Mouse (Mus musculus): ENCODE measurements around the gene Ralgps2.

DNA sequence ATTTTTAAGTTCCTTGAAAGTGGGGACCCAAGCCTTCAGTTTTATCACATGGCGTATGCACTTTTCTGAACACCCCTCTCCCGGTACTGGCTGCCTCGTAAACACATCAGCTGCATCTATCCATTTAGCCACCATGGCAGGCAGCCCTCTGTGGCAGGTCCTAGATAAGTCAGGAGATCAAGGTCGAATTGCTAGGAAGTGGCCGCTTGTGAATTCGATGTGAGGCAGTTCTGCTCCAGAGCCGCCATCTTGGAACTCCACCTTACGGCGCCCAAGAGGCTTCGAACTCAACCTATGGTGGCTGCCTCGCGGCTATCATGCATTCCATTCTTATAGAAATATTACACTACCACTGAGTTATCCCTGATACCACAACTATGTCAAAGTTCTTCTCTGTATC, 14.8 kb upstream of the Ralgps2 start:
- TF ChIP-seq CTCF (IDR thresholded peaks at IDR 0.05 in 2 of 3, conservative IDR thresholded peaks at IDR 0.05 in 1 of 3; ENCODE audit: control insufficient read depth in 1 of 3, insufficient read depth in 1 of 3, low read depth in 2 of 3, low read length in 3 of 3, poor library complexity in 1 of 3, severe bottlenecking in 1 of 3) (no peak), ETS1 (IDR thresholded peaks at IDR 0.05; ENCODE audit: low read depth, low read length) (no peak)
